Mouse (Mus musculus): ENCODE measurements at regions not wholly inside any gene's neighbourhood (a gene's known extent, or its start where the extent isn't known, plus 50 kb on each side); places are given as distances from the start of the nearest gene placed in this dataset.
"Not testable (repeated sequence)": the region's sequence is repeated elsewhere in the genome, so short reads cannot be mapped to it uniquely, and the experiment has no call there.

DNA sequence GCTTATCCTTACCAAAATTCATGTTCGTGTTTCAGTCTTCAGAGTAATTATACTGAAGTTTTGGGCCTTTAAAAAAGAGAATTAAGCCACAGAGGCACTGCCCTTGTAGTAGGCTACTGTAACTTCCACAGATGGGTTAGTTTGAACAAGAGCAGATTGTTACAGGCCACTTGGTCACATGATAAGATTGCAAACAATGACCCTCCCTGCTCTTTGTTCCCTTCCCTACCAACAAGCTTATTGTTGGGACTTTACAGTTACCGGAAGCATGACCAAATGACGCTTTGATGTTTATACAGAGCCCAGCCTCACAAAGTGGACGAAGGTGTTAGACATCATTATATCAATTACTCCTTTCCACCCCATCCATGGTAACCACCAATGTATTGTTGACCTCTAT, 63.9 kb upstream of the Galnt18 start:
- no peak for DNase-seq (ENCODE audit: low spot score)

DNA sequence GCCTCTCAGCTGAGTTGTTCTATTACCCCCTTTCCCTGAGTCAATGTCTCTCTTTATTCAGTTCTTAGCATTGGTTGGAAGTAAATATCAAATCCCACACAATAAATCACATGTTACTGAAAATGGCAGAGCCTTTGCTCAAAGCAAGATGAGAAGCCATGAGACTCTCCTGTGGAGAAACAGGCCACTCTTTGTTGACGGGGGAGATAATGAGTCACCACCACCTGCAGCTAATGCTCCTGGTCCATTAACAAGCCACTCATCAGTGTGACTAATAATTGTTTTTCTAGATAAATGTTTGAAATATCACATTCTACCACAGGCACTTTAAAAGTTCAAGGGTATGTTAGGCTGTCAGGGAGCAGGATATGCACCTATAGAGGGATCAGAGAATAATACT, 61.0 kb upstream of the Galnt18 start:
- DNase-seq (ENCODE audit: low spot score) = no peak

DNA sequence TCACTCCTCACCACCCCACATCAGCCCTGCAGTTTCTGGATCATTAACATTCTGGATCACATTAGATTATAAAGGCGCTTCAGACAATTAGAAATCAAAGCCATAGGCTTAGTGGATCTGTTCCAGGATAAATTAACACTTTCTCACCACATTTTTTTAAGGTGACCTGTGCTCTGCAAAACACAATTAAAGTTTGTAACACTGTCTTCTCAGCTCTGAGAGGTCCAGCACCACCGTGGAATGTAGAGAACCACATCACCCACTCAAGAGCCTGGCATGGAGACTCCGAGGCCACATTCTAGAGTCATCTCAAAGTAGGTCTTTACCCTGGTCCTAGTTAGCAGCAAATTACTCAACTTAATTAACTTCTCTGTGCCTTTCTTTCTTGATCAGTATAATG, 58.4 kb upstream of the Galnt18 start:
- DNase-seq (ENCODE audit: low spot score) = no peak

DNA sequence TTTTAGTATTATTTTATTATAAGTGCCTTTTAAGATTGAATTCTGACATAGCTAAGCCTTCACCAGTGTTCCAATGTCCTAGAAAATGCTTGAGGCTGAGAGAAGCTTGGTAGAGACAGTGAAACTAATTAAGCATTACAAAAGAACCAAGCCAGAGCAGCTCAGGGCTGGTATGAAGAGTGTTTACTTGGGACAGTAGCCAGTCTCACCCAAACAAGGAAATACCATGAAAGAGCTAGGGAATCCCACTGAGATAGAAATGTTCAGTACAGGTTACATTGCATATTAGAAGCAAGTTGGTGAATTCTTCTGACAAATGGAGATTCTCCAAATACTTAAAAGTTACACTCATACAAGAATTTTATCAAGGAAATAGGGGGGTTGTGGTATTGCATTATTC, 54.6 kb upstream of the Galnt18 start:
- not testable (repeated sequence) for DNase-seq (ENCODE audit: low spot score)

DNA sequence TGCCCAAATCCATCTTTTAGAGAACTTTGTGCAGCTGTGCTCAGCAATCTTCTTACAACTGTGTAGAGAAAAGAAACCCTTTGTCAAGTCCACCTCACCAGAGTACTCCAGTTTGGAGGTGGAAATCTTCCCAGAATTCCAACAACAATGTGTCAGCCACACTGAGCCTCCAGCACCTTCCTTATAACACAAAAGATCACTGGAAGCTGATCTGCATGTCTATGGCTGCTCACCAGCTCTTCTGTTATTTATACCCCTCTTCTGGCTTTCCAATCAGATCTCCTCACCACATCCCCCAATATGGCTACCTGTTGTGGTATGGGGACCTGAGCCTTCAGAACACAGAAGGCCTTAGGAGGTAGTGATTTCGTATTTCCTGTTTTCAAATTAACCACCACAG, 50.2 kb upstream of the Galnt18 start:
- DNase-seq (ENCODE audit: low spot score) = no peak
